9 mouse cellular contexts compared by ENCODE assay signal in genomic region chr7:81523663-81524017, GRCm38 (mm10). TPM values are rescaled to one million over a fixed set of nuclear protein-coding genes. Genes with fewer than 3 reads are reported as not detected.
DNase-seq lines count a peak whose midpoint lies in the region; ATAC-seq and TF ChIP-seq lines count a peak whose summit lies in the region.
"Had no signal": no experiment of that assay in that cellular context is flagged by ENCODE, and none has a peak within 500 bp of the region (broad histone marks: within the 10 kb centered on the region; RNA-seq: fewer than 3 reads in every experiment).

No protein-coding gene starts in this region.

- H3K9me3 ChIP-seq in heart, embryonic 10.5 days: no peaks in the 10 kb centered on the region
- peaks cover 3% of the 10 kb centered on the region for H3K9me3 ChIP-seq in CH12.LX (replicated peaks; ENCODE audit: low read length)
- H3K9me3 ChIP-seq in forebrain, embryonic 13.5 days (replicated peaks): no peaks in the 10 kb centered on the region
- H3K9me3 ChIP-seq in liver, embryonic 13.5 days (replicated peaks): no peaks in the 10 kb centered on the region

- H3K4me2 ChIP-seq in CH12.LX (ENCODE audit: insufficient read depth, low read depth, poor library complexity, severe bottlenecking): peak overlapping the region; percentile 98
- peak overlapping the region; percentile 89 for H3K4me2 ChIP-seq in forebrain, embryonic 13.5 days
- peak overlapping the region; percentile 88 for H3K4me2 ChIP-seq in liver, embryonic 13.5 days

- peak; percentile 42; the same call in 1 of the 2 replicates for ATAC-seq in forebrain, embryonic 13.5 days
- peak; percentile 27; the same call in 1 of the 2 replicates for ATAC-seq in liver, embryonic 13.5 days (ENCODE audit: low read depth)

- in situ Hi-C loops in CH12.LX (cut with MboI; ENCODE audit: low pct_ligation_motif_present, low pct_unique_long_range_greater_than_20kb, low sequenced_read_pairs): loop anchor here (25.0 kb wide), 1 partner anchor 361 kb away; no protein-coding TSS in a partner anchor

- peak overlapping the region; percentile 80 for H3K4me3 ChIP-seq in heart, embryonic 10.5 days
- peak overlapping the region; percentile 75 to 95 (median 75) for H3K4me3 ChIP-seq in CH12.LX (replicated peaks in 1 of 3; ENCODE audit: low read depth in 2 of 3, low read length in 2 of 3, poor library complexity in 1 of 3)
- peak overlapping the region; percentile 71 for H3K4me3 ChIP-seq in forebrain, embryonic 13.5 days
- H3K4me3 ChIP-seq in liver, embryonic 13.5 days (replicated peaks): peak overlapping the region; percentile 75

- peak overlapping the region; percentile 95 for H3K27ac ChIP-seq in heart, embryonic 10.5 days
- H3K27ac ChIP-seq in CH12.LX (ENCODE audit: insufficient read depth, low read depth): peak overlapping the region; percentile 37
- peak overlapping the region; percentile 94 for H3K27ac ChIP-seq in forebrain, embryonic 13.5 days
- H3K27ac ChIP-seq in liver, embryonic 13.5 days: peak overlapping the region; percentile 73

- no peak for TF ChIP-seq POLR2A in CH12.LX (IDR thresholded peaks at IDR 0.05; ENCODE audit: low read depth, low read length)

- TF ChIP-seq CTCF in CH12.LX (conservative IDR thresholded peaks at IDR 0.05 in 1 of 2, IDR thresholded peaks at IDR 0.05 in 1 of 2; ENCODE audit: low read depth in 2 of 2, low read length in 2 of 2): no peak

- peaks cover 31% of the 10 kb centered on the region for H3K36me3 ChIP-seq in heart, embryonic 10.5 days
- peaks cover 15 to 34% of the 10 kb centered on the region in 2 experiments for H3K36me3 ChIP-seq in CH12.LX (replicated peaks in 1 of 2; ENCODE audit: control insufficient read depth in 1 of 2, insufficient read depth in 1 of 2, low read length in 1 of 2)
- peaks cover 26% of the 10 kb centered on the region for H3K36me3 ChIP-seq in forebrain, embryonic 13.5 days (ENCODE audit: poor library complexity, severe bottlenecking)
- H3K36me3 ChIP-seq in liver, embryonic 13.5 days: peaks cover 28% of the 10 kb centered on the region

- peaks cover 15% of the 10 kb centered on the region for H3K4me1 ChIP-seq in heart, embryonic 10.5 days
- peaks cover 11 to 43% of the 10 kb centered on the region in 2 experiments for H3K4me1 ChIP-seq in CH12.LX (ENCODE audit: control insufficient read depth in 1 of 2, insufficient read depth in 2 of 2)
- peaks cover 26% of the 10 kb centered on the region for H3K4me1 ChIP-seq in forebrain, embryonic 13.5 days
- peaks cover 29% of the 10 kb centered on the region for H3K4me1 ChIP-seq in liver, embryonic 13.5 days (replicated peaks)

- 18% methylated on average over 13 of the region's 13 CpGs for WGBS in heart, embryonic 10.5 days
- 12% methylated on average over 13 of the region's 13 CpGs for WGBS in forebrain, embryonic 13.5 days
- WGBS in liver, embryonic 13.5 days (ENCODE audit: insufficient replicate concordance): 7% methylated on average over 13 of the region's 13 CpGs

- no peak for TF ChIP-seq RAD21 in CH12.LX (IDR thresholded peaks at IDR 0.05; ENCODE audit: low read depth, low read length)

- peak overlapping the region; percentile 92 for H3K9ac ChIP-seq in CH12.LX (ENCODE audit: insufficient read depth, low read depth)
- H3K9ac ChIP-seq in forebrain, embryonic 13.5 days: peak overlapping the region; percentile 79
- peak overlapping the region; percentile 81 for H3K9ac ChIP-seq in liver, embryonic 13.5 days

- H3K79me2 ChIP-seq in CH12.LX (replicated peaks; ENCODE audit: control insufficient read depth, extremely low read depth, insufficient read depth, poor library complexity, severe bottlenecking): peaks cover 34% of the 10 kb centered on the region

- dilution Hi-C loops in CH12.LX (cut with MboI; ENCODE audit: extremely low pct_ligation_motif_present, extremely low pct_unique_long_range_greater_than_20kb, low sequenced_read_pairs): no loop called here

- no peaks in the 10 kb centered on the region for H3K27me3 ChIP-seq in heart, embryonic 10.5 days (ENCODE audit: insufficient read depth, poor library complexity, severe bottlenecking)
- no peaks in the 10 kb centered on the region for H3K27me3 ChIP-seq in CH12.LX (replicated peaks)
- H3K27me3 ChIP-seq in forebrain, embryonic 13.5 days: 0 out of 2 replicates have a peak, but pooled peaks cover 2% of the 10 kb centered on the region
- 0 out of 2 replicates have a peak, but pooled peaks cover 6% of the 10 kb centered on the region for H3K27me3 ChIP-seq in liver, embryonic 13.5 days

- no peak for DNase-seq in heart, embryonic 10.5 days (ENCODE audit: low spot score)
- DNase-seq in heart, adult 11 months: no peak
- no peak for DNase-seq in CH12.LX (ENCODE audit: extremely low read depth)
- no peak for DNase-seq in liver, embryonic 13.5 days
- no peak for DNase-seq in frontal cortex, postnatal 10 days (ENCODE audit: low spot score in 2 of 2)
- no peak for DNase-seq in right cerebral cortex, postnatal 36 days (ENCODE audit: low spot score in 2 of 2)
- no peak for DNase-seq in spleen, postnatal 4 days (ENCODE audit: low spot score in 2 of 2)

- TF ChIP-seq EP300 in CH12.LX (IDR thresholded peaks at IDR 0.05; ENCODE audit: low read length): no peak

TF ChIP-seq in CH12.LX, 34 proteins besides CTCF, POLR2A, EP300 and RAD21:
- TF ChIP-seq CHD1 (IDR thresholded peaks at IDR 0.05; ENCODE audit: low read depth, low read length) (0 out of 2 replicates have a peak, but pooled peaks have one; percentile 10), ZNF384 (IDR thresholded peaks at IDR 0.05; ENCODE audit: low read depth, low read length) (no peak)

RNA-seq across cellular contexts. Expression of gene BC048679, which starts 25.6 kb away (rescaled TPM):
- not detected in 2 replicates for polyA plus RNA-seq in heart, embryonic 10.5 days (2016; fragmentation: Nextera tagmentation; extraction: Ambion mirVana)
- total RNA-seq in CH12.LX (2012; rRNA removed) (not detected in 2 replicates), CH12.LX (2014; rRNA removed) (not detected in 2 replicates)
- not detected in 2 replicates for polyA plus RNA-seq in CH12.LX (2012; ENCODE audit: insufficient read length, low read depth)
- polyA plus RNA-seq in forebrain, embryonic 13.5 days (2015; fragmentation: Nextera tagmentation; extraction: Ambion mirVana): not detected in 2 replicates
- not detected in 2 replicates for polyA plus RNA-seq in liver, embryonic 13.5 days (2015; fragmentation: Nextera tagmentation; extraction: Ambion mirVana)
- total RNA-seq: hematopoietic stem cell, adult 5-6 weeks had no signal

RNA-seq across cellular contexts. Expression of gene Ap3b2, which starts 29.9 kb away (rescaled TPM):
- 12.9 and 16.8 TPM in 2 replicates for polyA plus RNA-seq in heart, embryonic 10.5 days (2016; fragmentation: Nextera tagmentation; extraction: Ambion mirVana)
- total RNA-seq in CH12.LX (2012; rRNA removed): not detected in 2 replicates
- total RNA-seq in CH12.LX (2014; rRNA removed): not detected in 2 replicates
- polyA plus RNA-seq in CH12.LX (2012; ENCODE audit: insufficient read length, low read depth): not detected in 2 replicates
- polyA plus RNA-seq in forebrain, embryonic 13.5 days (2015; fragmentation: Nextera tagmentation; extraction: Ambion mirVana): 71.6 and 80.6 TPM in 2 replicates
- polyA plus RNA-seq in liver, embryonic 13.5 days (2015; fragmentation: Nextera tagmentation; extraction: Ambion mirVana): 0.21 and 0.24 TPM in 2 replicates
- total RNA-seq: hematopoietic stem cell, adult 5-6 weeks had no signal

RNA-seq across cellular contexts. Expression of gene Fsd2, which starts 43.1 kb away (rescaled TPM):
- 39.8 and 79.8 TPM in 2 replicates for polyA plus RNA-seq in heart, embryonic 10.5 days (2016; fragmentation: Nextera tagmentation; extraction: Ambion mirVana)
- total RNA-seq in CH12.LX (2012; rRNA removed) (1.2 and 1.6 TPM in 2 replicates), CH12.LX (2014; rRNA removed) (0.18 and 0.26 TPM in 2 replicates)
- polyA plus RNA-seq in CH12.LX (2012; ENCODE audit: insufficient read length, low read depth): 0.54 and 0.56 TPM in 2 replicates
- polyA plus RNA-seq in forebrain, embryonic 13.5 days (2015; fragmentation: Nextera tagmentation; extraction: Ambion mirVana): 0.10 TPM in 2 replicates
- 0.06 and 0.15 TPM in 2 replicates for polyA plus RNA-seq in liver, embryonic 13.5 days (2015; fragmentation: Nextera tagmentation; extraction: Ambion mirVana)

RNA-seq across cellular contexts. Expression of gene Whamm, which starts 47.4 kb away (rescaled TPM):
- 3.9 and 4.0 TPM in 2 replicates for polyA plus RNA-seq in heart, embryonic 10.5 days (2016; fragmentation: Nextera tagmentation; extraction: Ambion mirVana)
- total RNA-seq in CH12.LX (2012; rRNA removed): 9.7 and 13.3 TPM in 2 replicates
- total RNA-seq in CH12.LX (2014; rRNA removed): 5.2 and 5.4 TPM in 2 replicates
- polyA plus RNA-seq in CH12.LX (2012; ENCODE audit: insufficient read length, low read depth): 11.2 and 13.3 TPM in 2 replicates
- 4.1 and 4.5 TPM in 2 replicates for polyA plus RNA-seq in forebrain, embryonic 13.5 days (2015; fragmentation: Nextera tagmentation; extraction: Ambion mirVana)
- 4.0 and 4.5 TPM in 2 replicates for polyA plus RNA-seq in liver, embryonic 13.5 days (2015; fragmentation: Nextera tagmentation; extraction: Ambion mirVana)

Comparison
In these comparisons a context has a peak if more than half of its experiments do, and no peak if none do; other contexts are left out.
1. H3K27ac ChIP-seq: peak in every context shown above with its lines; median percentile 95 in heart, embryonic 10.5 days; 94 in forebrain, embryonic 13.5 days; 73 in liver, embryonic 13.5 days; 37 in CH12.LX.
2. RNA of gene Ap3b2, which starts 29.9 kb away (polyA plus RNA-seq): 71.6 to 80.6 TPM in forebrain, embryonic 13.5 days and 12.9 to 16.8 TPM in heart, embryonic 10.5 days; 0.21 to 0.24 TPM in liver, embryonic 13.5 days and not detected in CH12.LX; every median in the first group is over 10 times any median in the second.
3. RNA of gene Fsd2, which starts 43.1 kb away (polyA plus RNA-seq): 39.8 to 79.8 TPM in heart, embryonic 10.5 days; 0.54 to 0.56 TPM in CH12.LX, 0.10 TPM in forebrain, embryonic 13.5 days and 0.06 to 0.15 TPM in liver, embryonic 13.5 days; every median in the first group is over 10 times any median in the second.
4. Peak in every context shown above with its lines, with median percentiles within 50 percentile points of each other: H3K4me3 ChIP-seq, H3K4me2 ChIP-seq and H3K9ac ChIP-seq.